Mouse (Mus musculus) lung, embryonic 15.5 days (tissue): ENCODE measurements at regions not wholly inside any gene's neighbourhood (a gene's known extent, or its start where the extent isn't known, plus 50 kb on each side); places are given as distances from the start of the nearest gene placed in this dataset.

ENCODE experiments used
- ATAC-seq: fragments of 200-750 bp; cut with Nextera tagmentation; 2 replicates; pipeline ENCODE4 v1.8.0; 2017; ENCODE audit warnings: moderate number of reproducible peaks, borderline replicate concordance; ENCODE audit not compliant: low FRiP score, low TSS enrichment; ENCODE audit errors: extremely low read depth
- H3K27ac ChIP-seq: fragments of 300-500 bp; sonication (generic); 2 replicates; pipeline ENCODE4 v1.5.1; 2015; ENCODE audit warnings: moderate library complexity, mild to moderate bottlenecking, inconsistent platforms
- H3K27me3 ChIP-seq: fragments of 300-500 bp; sonication (generic); 2 replicates; pipeline ENCODE4 v1.6.1; 2015; ENCODE audit warnings: inconsistent platforms
- H3K36me3 ChIP-seq: fragments of 300-500 bp; sonication (generic); 2 replicates; pipeline ENCODE4 v1.6.1; 2015; ENCODE audit warnings: inconsistent platforms
- H3K4me1 ChIP-seq: fragments of 300-500 bp; sonication (generic); 2 replicates; pipeline ENCODE4 v1.6.1; 2015; ENCODE audit warnings: inconsistent platforms
- H3K4me2 ChIP-seq: fragments of 300-500 bp; sonication (generic); 2 replicates; pipeline ENCODE4 v1.6.1; 2015; ENCODE audit warnings: inconsistent platforms, mild to moderate bottlenecking, moderate library complexity
- H3K4me3 ChIP-seq: fragments of 300-500 bp; sonication (generic); 2 replicates; pipeline ENCODE4 v1.5.1; 2015; ENCODE audit warnings: mild to moderate bottlenecking, inconsistent platforms
- H3K9ac ChIP-seq: fragments of 300-500 bp; sonication (generic); 2 replicates; pipeline ENCODE4 v1.6.1; 2015; ENCODE audit warnings: inconsistent platforms
- H3K9me3 ChIP-seq: fragments of 300-500 bp; sonication (generic); 2 replicates; pipeline ENCODE4 v1.6.1; 2016; ENCODE audit warnings: inconsistent platforms
- WGBS: fragments of 180-500 bp; shearing (Covaris S2); methylation state at CpG from one replicate; pipeline ENCODE4 v1.1.7; 2015; 5-methylcytosine and 5-hydroxymethylcytosine counted together

DNA sequence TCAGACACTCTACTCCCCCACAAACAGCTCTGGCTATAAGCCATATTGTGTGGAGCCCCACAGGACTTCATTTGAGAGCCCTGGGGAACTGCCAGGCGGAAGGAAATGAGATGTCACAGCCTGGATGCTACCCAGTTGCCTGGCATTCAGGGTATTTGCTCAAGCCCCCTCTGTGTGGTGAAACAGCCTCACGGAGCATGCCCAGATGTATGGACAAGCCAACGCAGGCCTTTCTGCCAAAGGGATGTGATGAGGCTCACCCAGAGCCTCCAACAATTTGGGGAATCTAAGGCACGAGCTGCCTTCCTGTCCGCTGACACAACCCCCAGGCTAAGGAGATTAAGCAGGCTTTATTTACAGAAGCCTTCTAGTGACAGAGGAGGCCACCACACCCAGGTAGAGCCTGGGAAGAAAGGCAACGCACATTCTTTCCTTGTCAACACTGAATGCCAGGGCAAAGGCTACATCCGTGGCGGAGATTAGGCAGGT, 70.9 kb upstream of the Parp11 start:
- Histone ChIP-seq H3K27me3 (no peaks in the 10 kb centered on the region), H3K4me3 (no peak overlapping the region), H3K9ac (no peak overlapping the region), H3K36me3 (no peaks in the 10 kb centered on the region), H3K9me3 (no peaks in the 10 kb centered on the region), H3K4me2 (no peak overlapping the region), H3K27ac (no peak overlapping the region), H3K4me1 (peaks cover 20% of the 10 kb centered on the region; the same call in 1 of the 2 replicates)
- whole genome bisulfite sequencing, result 36% methylated on average over 8 of the region's 8 CpGs
- peak; percentile 19; the same call in 1 of the 2 replicates for ATAC-seq

DNA sequence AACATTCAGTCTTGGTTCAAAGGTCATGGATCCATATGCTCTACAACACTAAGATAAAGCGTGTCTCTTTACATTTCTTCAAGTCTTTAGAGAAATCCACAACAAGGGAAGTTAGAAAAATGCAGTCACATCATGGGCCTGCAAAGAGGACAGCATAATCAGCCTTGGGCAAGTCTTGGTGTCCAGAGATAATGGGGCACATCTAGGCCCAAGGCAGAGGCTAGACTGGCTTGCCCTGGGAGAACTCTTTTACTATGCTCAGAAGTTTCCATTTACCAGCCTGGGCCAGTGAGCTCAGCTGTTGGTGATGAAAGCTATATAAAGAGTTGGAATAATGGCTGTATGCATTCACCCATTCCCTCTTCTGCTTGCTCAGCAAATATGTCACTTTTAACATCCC, 67.9 kb upstream of the Parp11 start:
- 94% methylated on average over 1 of the region's 1 CpGs for WGBS

DNA sequence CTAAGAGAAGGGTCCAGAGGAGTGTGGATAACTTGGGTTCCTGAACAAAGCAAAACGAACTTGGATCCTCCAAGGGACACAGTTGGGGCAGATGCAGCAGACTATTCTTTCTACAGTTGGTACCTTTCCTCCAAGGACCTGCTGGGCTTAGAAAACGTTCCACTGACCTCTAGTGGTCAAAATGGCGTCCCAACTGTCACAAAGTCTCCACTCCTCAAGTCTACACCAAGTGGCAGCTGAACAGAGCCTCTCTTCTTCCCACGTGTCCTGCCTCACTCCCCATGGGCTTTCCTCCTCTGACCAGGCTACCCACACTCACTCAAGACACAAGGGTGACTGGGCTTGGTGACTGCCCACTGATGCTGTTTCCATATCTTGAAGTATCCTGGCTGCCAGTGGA, 67.1 kb upstream of the Parp11 start:
- Histone ChIP-seq H3K4me1 (peaks cover 15% of the 10 kb centered on the region; the same call in 1 of the 2 replicates), H3K9ac (no peak overlapping the region), H3K36me3 (no peaks in the 10 kb centered on the region), H3K27ac (no peak overlapping the region), H3K4me3 (no peak overlapping the region), H3K4me2 (no peak overlapping the region), H3K27me3 (no peaks in the 10 kb centered on the region), H3K9me3 (no peaks in the 10 kb centered on the region)
- peak; percentile 31; the same call in 1 of the 2 replicates for ATAC-seq
- 7% methylated on average over 4 of the region's 4 CpGs for WGBS

More for the DNA sequence above, 67.9 kb upstream of the Parp11 start:
- no peak overlapping the region for H3K4me3 ChIP-seq
- no peak overlapping the region for H3K9ac ChIP-seq
- ATAC-seq, result no peak
- H3K9me3 ChIP-seq, result no peaks in the 10 kb centered on the region
- peaks cover 20% of the 10 kb centered on the region; the same call in 1 of the 2 replicates for H3K4me1 ChIP-seq
- no peaks in the 10 kb centered on the region for H3K36me3 ChIP-seq
- no peak overlapping the region for H3K27ac ChIP-seq
- no peak overlapping the region for H3K4me2 ChIP-seq
- H3K27me3 ChIP-seq, result no peaks in the 10 kb centered on the region

DNA sequence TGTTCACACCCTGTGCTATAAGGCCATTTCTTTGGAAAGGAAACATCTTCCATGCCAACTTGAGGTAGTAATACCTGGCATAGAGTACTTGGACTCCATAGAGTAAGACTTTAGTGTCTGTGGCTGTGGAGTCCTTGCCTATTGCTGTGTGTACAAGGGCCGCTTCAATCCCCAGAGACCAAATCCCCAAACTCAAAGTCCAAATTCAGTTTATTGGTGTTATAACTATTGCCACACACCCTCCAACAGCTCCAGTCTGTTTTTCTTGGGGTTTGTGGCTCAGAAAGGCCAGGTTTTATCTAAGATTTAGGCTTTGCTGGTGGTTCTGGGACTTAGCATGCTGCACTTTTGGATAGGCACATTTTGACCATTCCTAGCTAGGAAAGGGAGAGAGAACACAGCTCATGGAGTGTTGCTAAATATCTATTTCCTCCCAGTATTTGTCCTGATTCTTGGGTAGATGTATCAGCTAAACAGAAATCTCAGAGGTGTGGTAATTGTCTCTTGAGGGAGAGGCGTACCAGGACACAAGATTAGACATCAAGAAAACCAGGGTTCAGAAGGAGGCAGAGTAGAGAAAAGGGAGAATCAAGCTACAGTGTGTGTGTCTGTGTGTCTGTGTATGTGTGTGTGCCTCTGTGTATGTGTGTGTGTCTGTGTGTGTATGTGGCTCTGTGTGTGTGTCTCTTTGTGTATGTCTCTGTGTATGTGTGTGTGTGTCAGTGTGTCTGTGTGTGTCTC, 65.3 kb upstream of the Parp11 start:
- Histone ChIP-seq H3K4me2 (no peak overlapping the region), H3K9me3 (no peaks in the 10 kb centered on the region), H3K9ac (no peak overlapping the region), H3K27ac (no peak overlapping the region), H3K27me3 (no peaks in the 10 kb centered on the region), H3K4me1 (no peaks in the 10 kb centered on the region), H3K4me3 (no peak overlapping the region), H3K36me3 (no peaks in the 10 kb centered on the region)
- 72% methylated on average over 2 of the region's 2 CpGs for WGBS
- ATAC-seq, result no peak

DNA sequence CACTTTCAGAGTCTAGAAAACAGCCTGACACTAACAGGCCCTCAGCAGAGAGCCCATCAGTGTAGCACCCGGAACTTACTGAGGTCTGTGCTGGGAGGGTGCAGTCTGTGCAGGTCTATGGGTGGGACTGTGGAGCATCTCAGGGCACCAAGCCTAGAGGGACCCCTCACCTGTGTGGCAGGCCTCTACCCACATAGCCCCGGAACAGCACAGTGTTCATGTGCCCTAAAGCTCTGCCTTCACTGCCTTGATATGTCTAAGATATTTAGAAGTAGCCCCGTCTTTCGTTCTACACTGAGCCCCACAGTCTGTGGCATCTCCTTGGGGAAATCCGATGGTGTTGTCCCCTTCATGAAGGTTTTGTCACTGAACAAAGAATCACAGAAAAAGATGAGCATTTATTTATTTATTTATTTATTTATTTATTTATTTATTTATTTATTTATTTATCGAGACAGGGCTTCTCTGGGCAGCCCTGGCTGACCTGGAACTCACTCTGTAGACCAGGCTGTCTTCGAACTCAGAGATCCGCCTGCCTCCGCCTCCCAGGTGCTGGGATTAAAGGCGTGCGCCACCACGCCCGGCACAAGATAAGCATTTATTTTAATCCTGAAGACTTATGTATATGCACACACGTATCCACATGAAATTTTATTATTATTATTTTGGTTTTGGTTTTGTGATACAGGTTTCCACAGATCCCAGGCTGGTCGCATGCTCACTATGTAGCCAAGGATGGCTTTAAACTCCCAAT, 55.2 kb upstream of the Parp11 start:
- peak overlapping the region; percentile 74 for H3K27ac ChIP-seq
- H3K36me3 ChIP-seq, result no peaks in the 10 kb centered on the region
- H3K9ac ChIP-seq, result no peak overlapping the region
- no peak overlapping the region for H3K4me3 ChIP-seq
- H3K4me2 ChIP-seq, result no peak overlapping the region; the same call in 1 of the 2 replicates
- ATAC-seq, result peak; percentile 58
- H3K27me3 ChIP-seq, result no peaks in the 10 kb centered on the region
- 83% methylated on average over 15 of the region's 15 CpGs for WGBS
- no peaks in the 10 kb centered on the region for H3K9me3 ChIP-seq
- H3K4me1 ChIP-seq, result peaks cover 7% of the 10 kb centered on the region; the same call in 1 of the 2 replicates

DNA sequence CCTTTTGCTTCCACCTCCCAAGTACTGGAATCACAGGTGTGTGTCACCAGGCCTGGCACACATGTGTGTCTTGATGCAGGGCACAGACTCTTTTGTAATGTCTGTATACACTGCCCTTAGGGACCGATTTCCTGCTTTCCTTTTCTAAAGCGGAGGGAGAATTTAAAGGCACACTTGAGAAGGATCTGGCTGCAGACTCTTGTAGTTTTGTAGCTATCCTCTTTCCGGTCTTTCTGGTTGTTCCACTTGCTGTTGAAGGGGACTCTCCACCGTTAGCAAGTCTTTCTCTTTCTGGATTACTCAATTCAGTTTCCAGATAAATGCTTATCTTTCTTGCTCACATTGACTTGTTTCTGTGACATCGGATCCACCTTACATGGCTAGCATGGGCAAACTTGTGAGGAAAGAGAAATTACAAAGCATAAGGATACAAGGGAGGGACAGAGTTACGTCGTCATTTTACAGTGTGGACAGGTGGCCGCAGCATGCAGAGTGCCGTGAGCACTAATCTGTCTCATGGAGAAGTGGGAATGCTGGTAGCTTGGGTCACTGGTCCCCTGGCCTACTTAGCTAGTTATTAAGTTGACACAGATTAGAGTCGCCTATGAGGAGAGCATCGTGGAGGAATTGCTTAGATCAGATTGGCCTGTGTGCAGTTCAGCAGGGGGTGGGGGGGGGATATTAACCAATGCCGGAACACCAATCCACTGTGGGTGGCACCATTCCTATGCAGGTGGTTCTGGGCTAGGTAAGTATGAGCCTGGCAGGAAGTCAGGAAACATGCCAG, 54.4 kb upstream of the Parp11 start:
- Histone ChIP-seq H3K9me3 (no peaks in the 10 kb centered on the region), H3K4me2 (no peak overlapping the region; the same call in 1 of the 2 replicates), H3K36me3 (no peaks in the 10 kb centered on the region), H3K27me3 (no peaks in the 10 kb centered on the region), H3K9ac (no peak overlapping the region), H3K4me1 (peaks cover 7% of the 10 kb centered on the region; the same call in 1 of the 2 replicates), H3K27ac (peak overlapping the region; percentile 74), H3K4me3 (no peak overlapping the region)
- WGBS, result 60% methylated on average over 12 of the region's 12 CpGs
- no peak for ATAC-seq

DNA sequence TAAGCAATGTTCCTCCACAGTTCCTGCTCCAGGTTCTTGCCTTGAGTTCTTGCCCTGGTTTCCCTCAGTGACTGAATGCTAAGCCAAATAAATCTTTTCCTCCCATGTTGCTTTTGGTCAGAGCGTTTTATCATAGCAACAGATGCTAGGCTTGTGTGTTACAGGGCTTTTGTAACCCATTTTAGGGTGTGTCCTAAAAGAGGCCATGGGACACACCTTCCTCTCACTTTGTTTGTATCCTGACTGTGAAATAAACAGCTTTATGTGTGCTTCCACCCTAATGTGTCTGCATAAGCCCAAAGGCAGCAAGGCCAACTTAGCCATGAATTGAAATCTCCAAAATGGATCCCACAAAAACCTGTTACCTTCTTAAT, 53.9 kb upstream of the Parp11 start:
- no peaks in the 10 kb centered on the region for H3K36me3 ChIP-seq
- WGBS, result 86% methylated on average over 1 of the region's 1 CpGs
- no peak overlapping the region for H3K9ac ChIP-seq
- H3K27me3 ChIP-seq, result no peaks in the 10 kb centered on the region
- H3K4me1 ChIP-seq, result peaks cover 7% of the 10 kb centered on the region; the same call in 1 of the 2 replicates
- H3K4me3 ChIP-seq, result no peak overlapping the region
- no peak overlapping the region for H3K4me2 ChIP-seq
- H3K27ac ChIP-seq, result peak overlapping the region; percentile 74
- ATAC-seq, result no peak
- H3K9me3 ChIP-seq, result no peaks in the 10 kb centered on the region

DNA sequence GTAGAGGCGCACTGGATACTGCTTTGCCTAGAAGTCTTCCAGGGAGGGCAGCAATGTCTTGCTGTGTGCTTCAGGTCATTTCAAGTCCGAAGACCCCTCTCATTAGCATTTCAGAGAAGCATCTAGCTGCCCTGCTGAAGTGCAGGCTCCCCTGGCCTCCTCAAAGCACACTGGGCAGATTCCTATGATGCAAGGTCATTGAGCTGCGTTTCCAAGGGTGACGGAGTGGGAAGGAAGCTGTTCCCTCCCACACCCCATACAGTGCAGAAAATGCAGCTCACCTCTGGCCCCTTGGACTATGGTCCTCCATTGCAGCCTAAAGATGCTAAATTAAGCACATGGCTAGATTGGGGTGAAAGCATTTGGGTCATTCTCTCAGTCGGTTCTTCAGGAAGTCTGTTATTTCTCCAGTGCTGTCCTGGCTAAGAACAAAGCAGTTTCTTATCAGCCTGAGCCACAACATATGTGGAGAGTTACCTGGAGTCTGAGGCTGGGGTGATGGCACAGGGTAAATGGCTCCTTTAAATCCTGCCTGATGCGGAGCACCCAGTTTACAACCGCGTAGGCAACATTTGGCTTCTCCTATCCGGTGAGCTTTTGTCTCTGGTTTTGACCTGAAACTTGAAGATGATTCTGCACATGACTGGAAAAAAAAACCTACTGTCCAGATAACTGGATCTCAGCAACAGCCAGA, 52.6 kb upstream of the Parp11 start:
- Histone ChIP-seq H3K4me3 (no peak overlapping the region), H3K27me3 (no peaks in the 10 kb centered on the region), H3K9me3 (no peaks in the 10 kb centered on the region), H3K4me1 (peaks cover 7% of the 10 kb centered on the region; the same call in 1 of the 2 replicates), H3K27ac (0 out of 2 replicates have a peak overlapping the region, but pooled peaks have one; percentile 29), H3K9ac (no peak overlapping the region), H3K4me2 (no peak overlapping the region), H3K36me3 (no peaks in the 10 kb centered on the region)
- WGBS, result 30% methylated on average over 9 of the region's 9 CpGs
- ATAC-seq, result peak; percentile 39; the same call in 1 of the 2 replicates
